10 mouse cellular contexts compared by ENCODE assay signal in genomic region chr8:115536554-115537346, GRCm38 (mm10).
A peak's percentile ranks its signal among the peaks of the same experiment; 100 is the strongest.
DNase-seq lines count a peak whose midpoint lies in the region; ATAC-seq and TF ChIP-seq lines count a peak whose summit lies in the region.
"Had no signal": no experiment of that assay in that cellular context is flagged by ENCODE, and none has a peak within 500 bp of the region (broad histone marks: within the 10 kb centered on the region; RNA-seq: fewer than 3 reads in every experiment).

No protein-coding gene starts in this region.

- no peak overlapping the region for H3K4me3 ChIP-seq in forebrain, embryonic 10.5 days
- no peak overlapping the region for H3K4me3 ChIP-seq in forebrain, embryonic 11.5 days (ENCODE audit: low read depth, low read length)
- H3K4me3 ChIP-seq in midbrain, postnatal 0 days (ENCODE audit: low read depth, low read length) = no peak overlapping the region
- no peak overlapping the region for H3K4me3 ChIP-seq in midbrain, embryonic 16.5 days (ENCODE audit: low read depth, low read length)
- no peak overlapping the region for H3K4me3 ChIP-seq in hindbrain, embryonic 14.5 days (replicated peaks; ENCODE audit: low read length)
- H3K4me3 ChIP-seq in small intestine, adult 2 months (ENCODE audit: low read depth, low read length) = no peak overlapping the region
- no peak overlapping the region for H3K4me3 ChIP-seq in forebrain, embryonic 12.5 days (replicated peaks)
- H3K4me3 ChIP-seq: forebrain, embryonic 15.5 days; liver, embryonic 12.5 days had no signal

- H3K9ac ChIP-seq in forebrain, embryonic 11.5 days (ENCODE audit: low read length) = no peak overlapping the region
- no peak overlapping the region for H3K9ac ChIP-seq in midbrain, postnatal 0 days (replicated peaks; ENCODE audit: low read length, poor library complexity, severe bottlenecking)
- no peak overlapping the region for H3K9ac ChIP-seq in midbrain, embryonic 16.5 days (ENCODE audit: low read depth, low read length)
- no peak overlapping the region for H3K9ac ChIP-seq in hindbrain, embryonic 14.5 days
- no peak overlapping the region for H3K9ac ChIP-seq in forebrain, embryonic 12.5 days
- H3K9ac ChIP-seq: forebrain, embryonic 15.5 days; liver, embryonic 12.5 days had no signal

- peaks cover 22% of the 10 kb centered on the region for H3K4me1 ChIP-seq in forebrain, embryonic 10.5 days
- H3K4me1 ChIP-seq in forebrain, embryonic 11.5 days (replicated peaks; ENCODE audit: control insufficient read depth, insufficient read depth, low read length) = no peaks in the 10 kb centered on the region
- H3K4me1 ChIP-seq in midbrain, postnatal 0 days (ENCODE audit: insufficient read depth, low read length) = no peaks in the 10 kb centered on the region
- peaks cover 6% of the 10 kb centered on the region; the same call in 1 of the 2 replicates for H3K4me1 ChIP-seq in midbrain, embryonic 16.5 days (ENCODE audit: control insufficient read depth, insufficient read depth, low read length)
- peaks cover 14% of the 10 kb centered on the region for H3K4me1 ChIP-seq in hindbrain, embryonic 14.5 days (replicated peaks; ENCODE audit: control insufficient read depth, insufficient read depth, low read length)
- peaks cover 48% of the 10 kb centered on the region for H3K4me1 ChIP-seq in small intestine, adult 2 months (ENCODE audit: control insufficient read depth, insufficient read depth, insufficient read length, low read length)
- peaks cover 17% of the 10 kb centered on the region for H3K4me1 ChIP-seq in forebrain, embryonic 12.5 days

- H3K4me2 ChIP-seq in forebrain, embryonic 11.5 days (ENCODE audit: low read depth, low read length, severe bottlenecking) = no peak overlapping the region
- H3K4me2 ChIP-seq in midbrain, postnatal 0 days (ENCODE audit: low read depth, low read length, poor library complexity, severe bottlenecking) = no peak overlapping the region
- H3K4me2 ChIP-seq in midbrain, embryonic 16.5 days (ENCODE audit: low read length) = no peak overlapping the region
- 0 out of 2 replicates have a peak overlapping the region, but pooled peaks have one; percentile 7 for H3K4me2 ChIP-seq in hindbrain, embryonic 14.5 days (replicated peaks)
- H3K4me2 ChIP-seq in forebrain, embryonic 12.5 days = no peak overlapping the region
- H3K4me2 ChIP-seq: forebrain, embryonic 15.5 days; liver, embryonic 12.5 days had no signal

- no peak for TF ChIP-seq POLR2A in small intestine, adult 2 months (IDR thresholded peaks at IDR 0.05; ENCODE audit: low read depth, low read length)

- 0 out of 2 replicates have a peak overlapping the region, but pooled peaks have one; percentile 20 for H3K27ac ChIP-seq in forebrain, embryonic 10.5 days
- H3K27ac ChIP-seq in forebrain, embryonic 11.5 days (ENCODE audit: low read depth, low read length) = no peak overlapping the region
- no peak overlapping the region for H3K27ac ChIP-seq in midbrain, postnatal 0 days (ENCODE audit: low read depth, low read length)
- no peak overlapping the region for H3K27ac ChIP-seq in midbrain, embryonic 16.5 days (ENCODE audit: low read length)
- no peak overlapping the region for H3K27ac ChIP-seq in hindbrain, embryonic 14.5 days
- H3K27ac ChIP-seq in small intestine, adult 2 months (ENCODE audit: insufficient read depth, low read depth, low read length) = peak overlapping the region; percentile 84; the same call in 1 of the 2 replicates
- no peak overlapping the region for H3K27ac ChIP-seq in forebrain, embryonic 12.5 days
- H3K27ac ChIP-seq: forebrain, embryonic 15.5 days; liver, embryonic 12.5 days had no signal

- no peak for ATAC-seq in forebrain, embryonic 11.5 days (replicated peaks; ENCODE audit: low FRiP score)
- ATAC-seq in midbrain, postnatal 0 days (ENCODE audit: low FRiP score) = no peak
- ATAC-seq in midbrain, embryonic 16.5 days = no peak
- ATAC-seq in hindbrain, embryonic 14.5 days (ENCODE audit: low FRiP score) = peak; percentile 59; the same call in 1 of the 2 replicates
- no peak for ATAC-seq in forebrain, embryonic 12.5 days (ENCODE audit: low FRiP score)
- ATAC-seq: forebrain, embryonic 15.5 days; liver, embryonic 12.5 days had no signal

- TF ChIP-seq CTCF in midbrain, postnatal 0 days (IDR thresholded peaks at IDR 0.05) = no peak
- TF ChIP-seq CTCF in small intestine, adult 2 months (IDR thresholded peaks at IDR 0.05; ENCODE audit: extremely low read depth, insufficient read length, insufficient replicate concordance, low read depth, low read length) = no peak

- H3K27me3 ChIP-seq in forebrain, embryonic 10.5 days (ENCODE audit: poor library complexity, severe bottlenecking) = no peaks in the 10 kb centered on the region
- no peaks in the 10 kb centered on the region for H3K27me3 ChIP-seq in forebrain, embryonic 11.5 days (ENCODE audit: control insufficient read depth, insufficient read depth, low read length)
- 0 out of 2 replicates have a peak, but pooled peaks cover 3% of the 10 kb centered on the region for H3K27me3 ChIP-seq in midbrain, postnatal 0 days (ENCODE audit: insufficient read depth, low read length)
- H3K27me3 ChIP-seq in midbrain, embryonic 16.5 days (ENCODE audit: control insufficient read depth, insufficient read depth, low read depth, low read length) = no peaks in the 10 kb centered on the region
- no peaks in the 10 kb centered on the region for H3K27me3 ChIP-seq in hindbrain, embryonic 14.5 days (ENCODE audit: control insufficient read depth, insufficient read depth, low read length)
- H3K27me3 ChIP-seq in small intestine, adult 2 months (ENCODE audit: control insufficient read depth, insufficient read depth, low read length) = no peaks in the 10 kb centered on the region
- no peaks in the 10 kb centered on the region for H3K27me3 ChIP-seq in forebrain, embryonic 12.5 days
- H3K27me3 ChIP-seq: forebrain, embryonic 15.5 days had no signal

- no peak for DNase-seq in forebrain, embryonic 10.5 days (ENCODE audit: extremely low spot score, low spot score)
- DNase-seq in forebrain, embryonic 11.5 days (ENCODE audit: low spot score) = no peak
- DNase-seq in midbrain, postnatal 0 days (ENCODE audit: low spot score) = peak; percentile 56
- peak; percentile 53 for DNase-seq in hindbrain, embryonic 14.5 days (ENCODE audit: low spot score)
- no peak for DNase-seq in c-Kit-positive CD71-positive TER-119-positive erythroid progenitor cells, embryonic 14.5 days (ENCODE audit: low spot score)

- WGBS in forebrain, embryonic 10.5 days = 85% methylated on average over 19 of the region's 19 CpGs
- WGBS in forebrain, embryonic 11.5 days = 86% methylated on average over 19 of the region's 19 CpGs
- WGBS in midbrain, postnatal 0 days = 55% methylated on average over 19 of the region's 19 CpGs
- WGBS in midbrain, embryonic 16.5 days = 67% methylated on average over 19 of the region's 19 CpGs
- 52% methylated on average over 19 of the region's 19 CpGs for WGBS in hindbrain, embryonic 14.5 days
- 67% methylated on average over 19 of the region's 19 CpGs for WGBS in small intestine, adult 2 months
- WGBS in forebrain, embryonic 12.5 days = 82% methylated on average over 19 of the region's 19 CpGs

- no peaks in the 10 kb centered on the region for H3K9me3 ChIP-seq in forebrain, embryonic 10.5 days
- no peaks in the 10 kb centered on the region for H3K9me3 ChIP-seq in forebrain, embryonic 11.5 days (ENCODE audit: control insufficient read depth, low read length)
- H3K9me3 ChIP-seq in midbrain, postnatal 0 days (ENCODE audit: low read length) = no peaks in the 10 kb centered on the region
- H3K9me3 ChIP-seq in midbrain, embryonic 16.5 days (replicated peaks; ENCODE audit: control insufficient read depth, low read length, poor library complexity, severe bottlenecking) = no peaks in the 10 kb centered on the region
- H3K9me3 ChIP-seq in hindbrain, embryonic 14.5 days (ENCODE audit: control insufficient read depth, low read length) = no peaks in the 10 kb centered on the region
- no peaks in the 10 kb centered on the region for H3K9me3 ChIP-seq in forebrain, embryonic 12.5 days
- H3K9me3 ChIP-seq: forebrain, embryonic 15.5 days; liver, embryonic 12.5 days had no signal

- H3K36me3 ChIP-seq in forebrain, embryonic 10.5 days (replicated peaks) = no peaks in the 10 kb centered on the region
- no peaks in the 10 kb centered on the region for H3K36me3 ChIP-seq in forebrain, embryonic 11.5 days (ENCODE audit: control insufficient read depth, insufficient read depth, low read length)
- no peaks in the 10 kb centered on the region for H3K36me3 ChIP-seq in midbrain, postnatal 0 days (ENCODE audit: insufficient read depth, low read length)
- H3K36me3 ChIP-seq in midbrain, embryonic 16.5 days (ENCODE audit: control insufficient read depth, insufficient read depth, low read length) = no peaks in the 10 kb centered on the region
- no peaks in the 10 kb centered on the region for H3K36me3 ChIP-seq in hindbrain, embryonic 14.5 days (replicated peaks; ENCODE audit: control insufficient read depth, insufficient read depth)
- no peaks in the 10 kb centered on the region for H3K36me3 ChIP-seq in small intestine, adult 2 months (ENCODE audit: control insufficient read depth, insufficient read depth, low read length)
- no peaks in the 10 kb centered on the region for H3K36me3 ChIP-seq in forebrain, embryonic 12.5 days (replicated peaks)
- H3K36me3 ChIP-seq: forebrain, embryonic 15.5 days; liver, embryonic 12.5 days had no signal

Comparison
In these comparisons a context has a peak if more than half of its experiments do, and no peak if none do; other contexts are left out.
1. H3K27ac ChIP-seq: peak in forebrain, embryonic 10.5 days (single experiment) and small intestine, adult 2 months (single experiment); none in forebrain, embryonic 11.5 days (single experiment), midbrain, postnatal 0 days (single experiment), midbrain, embryonic 16.5 days (single experiment), hindbrain, embryonic 14.5 days (single experiment) and forebrain, embryonic 12.5 days (single experiment).
2. DNase-seq: peak in midbrain, postnatal 0 days (single experiment) and hindbrain, embryonic 14.5 days (single experiment); none in forebrain, embryonic 10.5 days (single experiment), forebrain, embryonic 11.5 days (single experiment) and c-Kit-positive CD71-positive TER-119-positive erythroid progenitor cells, embryonic 14.5 days (single experiment).